Mouse (Mus musculus) kidney, adult 2 months (tissue): Measurements from ENCODE around the gene Tcf7.
"Not testable (repeated sequence)": the region's sequence is repeated elsewhere in the genome, so short reads cannot be mapped to it uniquely, and the experiment has no call there.

ENCODE experiments used
- CTCF ChIP-seq: fragments of 200-500 bp; conservative IDR thresholded peaks from 2 replicates; pipeline ENCODE4 v1.5.1; 2011; ENCODE audit warnings: low read depth, mild to moderate bottlenecking, control low read depth, low read length, moderate library complexity, mixed read lengths; ENCODE audit not compliant: insufficient read depth, insufficient read length
- POLR2A ChIP-seq: fragments of 200-500 bp; IDR thresholded peaks from one replicate; pipeline ENCODE4 v1.6.1; 2011; ENCODE audit warnings: low read depth, low read length, control low read depth

GRCm38 (mm10) chr11:52221921-52222320 lies 60.9 kb downstream of the Tcf7 start:
- TF ChIP-seq CTCF, POLR2A: not testable (repeated sequence)
